Mouse (Mus musculus) erythroblast, embryonic 14.5 days (primary cell): ENCODE measurements around the gene Nat8f6. TPM values are rescaled to one million over a fixed set of nuclear protein-coding genes. Genes with fewer than 3 reads are reported as not detected.
"Not testable (repeated sequence)": the region's sequence is repeated elsewhere in the genome, so short reads cannot be mapped to it uniquely, and the experiment has no call there.

Source experiments
- H3K27me3 ChIP-seq: 2 replicates; pipeline ENCODE4 v1.6.1; 2012; ENCODE audit warnings: inconsistent platforms; ENCODE audit not compliant: control insufficient read depth
- H3K36me3 ChIP-seq: 2 replicates; pipeline ENCODE4 v1.6.1; 2012; ENCODE audit warnings: mild to moderate bottlenecking, inconsistent platforms; ENCODE audit not compliant: control insufficient read depth
- H3K4me1 ChIP-seq: 2 replicates; pipeline ENCODE4 v1.6.1; 2012; ENCODE audit warnings: inconsistent platforms; ENCODE audit not compliant: control insufficient read depth
- H3K4me3 ChIP-seq: replicated peaks from 2 replicates; pipeline ENCODE3; 2012; ENCODE audit warnings: moderate library complexity, mild to moderate bottlenecking, inconsistent platforms
- H3K9me3 ChIP-seq: 2 replicates; pipeline ENCODE4 v1.6.1; 2012; ENCODE audit warnings: low read length, inconsistent platforms, mixed read lengths; ENCODE audit not compliant: control insufficient read depth
- GATA1 ChIP-seq: IDR thresholded peaks from 2 replicates; pipeline ENCODE4 v1.6.1; 2012; ENCODE audit warnings: low read length, inconsistent platforms, mixed read lengths
- TAL1 ChIP-seq: IDR thresholded peaks from 3 replicates; pipeline ENCODE4 v1.6.1; 2012; ENCODE audit warnings: low read length, inconsistent platforms, mixed read lengths
- polyA plus RNA-seq: library from polyadenylated mRNA; stranded (reverse); fragments of >175 nt; gene quantifications from 2 replicates; pipeline ENCODE4 v1.2.3, GENCODE M21; 2012

Gene Nat8f6
- polyA plus RNA-seq, 1 experiment, result not detected

- H3K27me3 ChIP-seq, H3K4me3 ChIP-seq, H3K4me1 ChIP-seq, H3K9me3 ChIP-seq, H3K36me3 ChIP-seq: not testable (repeated sequence)
Observed at GRCm38 (mm10) chr6:85834504-85835100, 13.8 kb upstream of the Nat8f6 start.

GRCm38 (mm10) chr6:85831796-85832321 is 11.1 kb upstream of the Nat8f6 start, which contains the start of gene Nat8:
TSS of gene Nat8 (minus strand) at chr6:85832082.
- H3K4me3 ChIP-seq, result no peak within 1 kb of the TSS
- no peaks in the 10 kb centered on the region for H3K9me3 ChIP-seq
- no peaks in the 10 kb centered on the region for H3K36me3 ChIP-seq
- no peaks in the 10 kb centered on the region for H3K4me1 ChIP-seq
- H3K27me3 ChIP-seq, result no peaks in the 10 kb centered on the region
- TF ChIP-seq GATA1, result no peak
- no peak for TF ChIP-seq TAL1

- Histone ChIP-seq H3K9me3 (no peaks in the 10 kb centered on the region), H3K27me3 (no peaks in the 10 kb centered on the region), H3K36me3 (no peaks in the 10 kb centered on the region), H3K4me1 (no peaks in the 10 kb centered on the region), H3K4me3 (no peak overlapping the region)
- TF ChIP-seq TAL1 (no peak), GATA1 (no peak)
Observed at GRCm38 (mm10) chr6:85829462-85829861, 8.7 kb upstream of the Nat8f6 start.

- no peaks in the 10 kb centered on the region for H3K36me3 ChIP-seq
- TF ChIP-seq GATA1, result no peak
- no peak for TF ChIP-seq TAL1
- no peaks in the 10 kb centered on the region for H3K4me1 ChIP-seq
- H3K27me3 ChIP-seq, result no peaks in the 10 kb centered on the region
- H3K4me3 ChIP-seq, result no peak overlapping the region
- H3K9me3 ChIP-seq, result no peaks in the 10 kb centered on the region
Observed at GRCm38 (mm10) chr6:85825886-85826285, 5.1 kb upstream of the Nat8f6 start.

GRCm38 (mm10) chr6:85823382-85824090 is 2.8 kb upstream of the Nat8f6 start:
- Histone ChIP-seq H3K9me3 (no peaks in the 10 kb centered on the region), H3K27me3 (no peaks in the 10 kb centered on the region), H3K4me3 (no peak overlapping the region), H3K4me1 (no peaks in the 10 kb centered on the region), H3K36me3 (no peaks in the 10 kb centered on the region)
- TF ChIP-seq GATA1 (no peak), TAL1 (no peak)

GRCm38 (mm10) chr6:85822286-85822685 is 1.5 kb upstream of the Nat8f6 start:
- H3K36me3 ChIP-seq, result no peaks in the 10 kb centered on the region
- TF ChIP-seq TAL1 (no peak), GATA1 (no peak)
- H3K27me3 ChIP-seq, result no peaks in the 10 kb centered on the region
- no peaks in the 10 kb centered on the region for H3K4me1 ChIP-seq
- no peaks in the 10 kb centered on the region for H3K9me3 ChIP-seq
- H3K4me3 ChIP-seq, result no peak overlapping the region

GRCm38 (mm10) chr6:85818338-85818737 is 2.4 kb downstream of the Nat8f6 start:
- Histone ChIP-seq H3K9me3 (no peaks in the 10 kb centered on the region), H3K4me3 (no peak overlapping the region), H3K4me1 (no peaks in the 10 kb centered on the region), H3K27me3 (no peaks in the 10 kb centered on the region), H3K36me3 (no peaks in the 10 kb centered on the region)
- TF ChIP-seq GATA1 (no peak), TAL1 (no peak)

- no peak overlapping the region for H3K4me3 ChIP-seq
- no peaks in the 10 kb centered on the region for H3K4me1 ChIP-seq
- H3K27me3 ChIP-seq, result no peaks in the 10 kb centered on the region
- H3K9me3 ChIP-seq, result no peaks in the 10 kb centered on the region
- H3K36me3 ChIP-seq, result no peaks in the 10 kb centered on the region
- no peak for TF ChIP-seq GATA1
- TF ChIP-seq TAL1, result no peak
Observed at GRCm38 (mm10) chr6:85813339-85813738, 7.4 kb downstream of the Nat8f6 start.

- H3K4me1 ChIP-seq, H3K27me3 ChIP-seq, H3K9me3 ChIP-seq, H3K4me3 ChIP-seq, H3K36me3 ChIP-seq: not testable (repeated sequence)
Observed at GRCm38 (mm10) chr6:85810942-85811537, 9.7 kb downstream of the Nat8f6 start.

GRCm38 (mm10) chr6:85810514-85810913 is 10.2 kb downstream of the Nat8f6 start:
- not testable (repeated sequence) for H3K4me1 ChIP-seq, H3K36me3 ChIP-seq, H3K4me3 ChIP-seq, H3K9me3 ChIP-seq, H3K27me3 ChIP-seq

GRCm38 (mm10) chr6:85809784-85810183 is 11.0 kb downstream of the Nat8f6 start:
- H3K4me3 ChIP-seq, H3K27me3 ChIP-seq, H3K4me1 ChIP-seq, H3K36me3 ChIP-seq, H3K9me3 ChIP-seq: not testable (repeated sequence)

- not testable (repeated sequence) for H3K4me3 ChIP-seq, H3K36me3 ChIP-seq, H3K9me3 ChIP-seq, H3K27me3 ChIP-seq, H3K4me1 ChIP-seq
Observed at GRCm38 (mm10) chr6:85803180-85803579, 17.6 kb downstream of the Nat8f6 start.

- not testable (repeated sequence) for H3K27me3 ChIP-seq, H3K9me3 ChIP-seq, H3K36me3 ChIP-seq, H3K4me1 ChIP-seq, H3K4me3 ChIP-seq
Observed at GRCm38 (mm10) chr6:85765532-85765931, 55.2 kb downstream of the Nat8f6 start, which contains the start of gene Nat8f3. TSS of gene Nat8f3 (minus strand) at chr6:85765754.
